Mouse (Mus musculus) stomach, postnatal 0 days (tissue): ENCODE results near the gene Gm45140.

Experiments
- CTCF ChIP-seq: IDR thresholded peaks from 2 replicates; pipeline ENCODE4 v1.5.1; 2016; ENCODE audit warnings: antibody characterized with exemption, low read depth, mild to moderate bottlenecking, moderate library complexity
- EP300 ChIP-seq: optimal IDR thresholded peaks from 2 replicates; pipeline ENCODE3; 2016; ENCODE audit warnings: antibody characterized with exemption

DNA sequence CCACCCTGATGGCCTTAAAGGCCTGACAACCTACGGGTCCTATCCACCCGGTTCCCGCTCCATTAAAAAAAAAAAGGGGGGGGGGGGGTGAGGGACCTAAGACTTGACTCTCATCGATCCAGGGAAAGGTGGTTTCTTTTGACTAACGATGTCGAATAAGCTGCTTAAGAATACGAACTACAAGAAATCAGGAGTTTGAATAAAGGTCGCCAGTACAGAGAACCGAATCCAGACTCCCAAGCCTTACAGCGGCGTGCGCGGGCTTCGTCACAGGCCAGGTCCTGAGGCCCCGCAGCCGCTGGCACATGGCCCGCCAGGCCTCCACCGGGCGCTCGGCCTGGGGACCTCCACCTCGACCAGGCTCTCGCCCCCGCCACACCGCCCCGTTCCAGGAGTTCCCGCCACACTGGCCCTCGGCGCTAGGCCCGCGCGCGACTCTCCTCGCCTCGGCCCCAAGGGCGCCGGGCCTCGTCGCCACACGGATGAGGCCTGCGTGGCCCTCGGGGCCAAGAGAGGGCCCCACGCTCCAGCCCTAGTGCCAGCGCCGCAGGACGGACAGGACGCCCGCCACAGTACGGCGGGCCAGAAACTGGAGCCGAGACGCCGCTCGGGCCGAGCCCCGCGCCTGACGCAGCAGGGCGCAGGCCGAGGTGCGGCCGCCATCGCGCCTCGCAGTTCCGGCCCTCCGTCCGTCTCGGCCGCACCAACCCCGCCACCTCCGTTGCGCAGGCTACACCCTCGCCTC, 14.7 kb upstream of the Gm45140 start:
- TF ChIP-seq EP300 (no peak), CTCF (no peak)
